Mouse (Mus musculus) common myeloid progenitor, adult 5-6 weeks (primary cell): ENCODE measurements around the gene Mterf1b. TPM values are rescaled to one million over a fixed set of nuclear protein-coding genes. Genes with fewer than 3 reads are reported as not detected.

Experiments used
- ATAC-seq: replicated peaks from 2 replicates; pipeline ENCODE4 v1.8.0; 2016; ENCODE audit warnings: low read depth, mild to moderate bottlenecking, moderate TSS enrichment, inconsistent platforms; ENCODE audit not compliant: poor library complexity, severe bottlenecking
- total RNA-seq: library from RNA; stranded (forward); fragments of 200-1000, 187-1606 nt; gene quantifications from 2 replicates; pipeline ENCODE4 v1.2.3, GENCODE M21; 2017

The Mterf1b gene
- total RNA-seq, 1 experiment from 2014 or later, result 5.2 TPM

- ATAC-seq, result no peak
These were observed 42.3 kb downstream of the Mterf1b start for GRCm38 (mm10) chr5:4234505-4234904.

- no peak for ATAC-seq
These were observed 48.0 kb downstream of the Mterf1b start for GRCm38 (mm10) chr5:4240120-4240519.

- peak; percentile 66 for ATAC-seq
These were observed 52.8 kb downstream of the Mterf1b start for GRCm38 (mm10) chr5:4245004-4245403.

GRCm38 (mm10) chr5:4246095-4246494, 53.9 kb downstream of the Mterf1b start:
- peak; percentile 77 for ATAC-seq

Other genes starting within 250 kb of the Mterf1b start
- 18.8 and 23.5 TPM in 2 replicates for gene Cyp51, start 87.6 kb upstream of the Mterf1b start, total RNA-seq